Mouse (Mus musculus) stomach, embryonic 14.5 days (tissue): Measurements from ENCODE around the gene Aatk. TPM values are rescaled to one million over a fixed set of nuclear protein-coding genes. Genes with fewer than 3 reads are reported as not detected.
A peak's percentile ranks its signal among the peaks of the same experiment; 100 is the strongest.

Source experiments
- ATAC-seq: fragments of 200-750 bp; cut with Nextera tagmentation; 2 replicates; pipeline ENCODE4 v1.8.0; 2017; ENCODE audit warnings: low read depth, moderate TSS enrichment; ENCODE audit not compliant: insufficient number of reproducible peaks, insufficient read depth, low FRiP score
- H3K27ac ChIP-seq: fragments of 300-500 bp; sonication (generic); 2 replicates; pipeline ENCODE4 v1.5.1; 2014; ENCODE audit warnings: mild to moderate bottlenecking, low read length, moderate library complexity, mixed read lengths
- H3K27me3 ChIP-seq: fragments of 300-500 bp; sonication (generic); 2 replicates; pipeline ENCODE4 v1.6.1; 2014; ENCODE audit warnings: low read length, control low read depth, mixed read lengths; ENCODE audit not compliant: control insufficient read depth, insufficient read depth
- H3K36me3 ChIP-seq: fragments of 300-500 bp; sonication (generic); 2 replicates; pipeline ENCODE4 v1.6.1; 2014; ENCODE audit warnings: mild to moderate bottlenecking, control low read depth, low read length, moderate library complexity, mixed read lengths; ENCODE audit not compliant: control insufficient read depth, insufficient read depth
- H3K4me1 ChIP-seq: fragments of 300-500 bp; sonication (generic); 2 replicates; pipeline ENCODE4 v1.6.1; 2014; ENCODE audit warnings: low read length, control low read depth, mixed read lengths; ENCODE audit not compliant: control insufficient read depth, insufficient read depth
- H3K4me2 ChIP-seq: fragments of 300-500 bp; sonication (generic); replicated peaks from 2 replicates; pipeline ENCODE4 v1.6.1; 2014; ENCODE audit warnings: low read depth, low read length, control low read depth
- H3K4me3 ChIP-seq: fragments of 300-500 bp; sonication (generic); 2 replicates; pipeline ENCODE4 v1.5.1; 2014; ENCODE audit warnings: low read depth, low read length, control low read depth
- H3K9ac ChIP-seq: fragments of 300-500 bp; sonication (generic); replicated peaks from 2 replicates; pipeline ENCODE4 v1.6.1; 2014; ENCODE audit warnings: low read depth, mild to moderate bottlenecking, control low read depth, low read length, moderate library complexity, mixed read lengths
- H3K9me3 ChIP-seq: fragments of 300-500 bp; sonication (generic); 2 replicates; pipeline ENCODE4 v1.6.1; 2016; ENCODE audit warnings: low read depth, low read length, control low read depth; ENCODE audit not compliant: control insufficient read depth
- WGBS: fragments of 180-500 bp; shearing (Covaris S2); extraction: QIAGEN DNeasy Blood & Tissue Kit; methylation state at CpG from one replicate; pipeline ENCODE4 v1.1.7; 2014; 5-methylcytosine and 5-hydroxymethylcytosine counted together
- polyA plus RNA-seq: library from polyadenylated mRNA; unstranded; fragments of >200 nt; fragmentation: Nextera tagmentation; extraction: Ambion mirVana; gene quantifications from 2 replicates; pipeline ENCODE4 v1.2.1, GENCODE M21; 2014

Gene Aatk
- polyA plus RNA-seq, 1 experiment from 2014 or later, result 3.5 TPM

GRCm38 (mm10) chr11:120026941-120027340, 20.0 kb downstream of the Aatk start:
- peaks cover 14% of the 10 kb centered on the region; the same call in 1 of the 2 replicates for H3K4me1 ChIP-seq
- no peak overlapping the region for H3K27ac ChIP-seq
- no peak overlapping the region for H3K9ac ChIP-seq
- no peaks in the 10 kb centered on the region for H3K9me3 ChIP-seq
- no peaks in the 10 kb centered on the region for H3K36me3 ChIP-seq
- no peak overlapping the region for H3K4me2 ChIP-seq
- H3K27me3 ChIP-seq, result no peaks in the 10 kb centered on the region
- H3K4me3 ChIP-seq, result no peak overlapping the region
- 86% methylated on average over 3 of the region's 3 CpGs for WGBS
- ATAC-seq, result no peak

DNA sequence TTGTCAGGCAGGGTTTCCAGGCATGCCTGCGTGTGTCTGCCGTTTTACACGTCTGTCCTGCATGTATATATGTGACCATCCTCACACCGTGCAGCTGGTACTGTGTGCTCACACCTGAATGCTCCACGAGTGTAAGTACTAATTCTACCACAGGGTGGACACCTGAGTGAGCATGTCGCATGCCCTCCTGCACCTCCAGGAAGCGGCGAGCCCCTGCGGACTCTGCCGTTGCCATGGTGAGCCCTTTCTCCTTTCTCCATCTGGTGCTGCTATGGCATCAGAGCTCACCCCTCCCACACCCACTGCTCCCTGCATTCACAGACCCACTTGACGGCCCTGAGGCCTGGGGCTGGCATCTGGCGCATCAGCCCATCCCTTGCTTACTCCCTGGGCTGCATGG, 24.1 kb downstream of the Aatk start:
- Histone ChIP-seq H3K4me3 (no peak overlapping the region), H3K27me3 (no peaks in the 10 kb centered on the region), H3K27ac (no peak overlapping the region), H3K4me1 (no peaks in the 10 kb centered on the region), H3K4me2 (no peak overlapping the region), H3K9ac (no peak overlapping the region), H3K9me3 (no peaks in the 10 kb centered on the region), H3K36me3 (no peaks in the 10 kb centered on the region)
- WGBS, result 67% methylated on average over 12 of the region's 12 CpGs
- no peak for ATAC-seq

GRCm38 (mm10) chr11:120022216-120022615, 24.8 kb downstream of the Aatk start:
- H3K4me1 ChIP-seq, result no peaks in the 10 kb centered on the region
- H3K36me3 ChIP-seq, result no peaks in the 10 kb centered on the region
- H3K4me3 ChIP-seq, result no peak overlapping the region
- H3K27me3 ChIP-seq, result no peaks in the 10 kb centered on the region
- no peak overlapping the region for H3K9ac ChIP-seq
- ATAC-seq, result no peak
- H3K4me2 ChIP-seq, result no peak overlapping the region
- H3K9me3 ChIP-seq, result no peaks in the 10 kb centered on the region
- 58% methylated on average over 8 of the region's 8 CpGs for WGBS
- no peak overlapping the region for H3K27ac ChIP-seq

DNA sequence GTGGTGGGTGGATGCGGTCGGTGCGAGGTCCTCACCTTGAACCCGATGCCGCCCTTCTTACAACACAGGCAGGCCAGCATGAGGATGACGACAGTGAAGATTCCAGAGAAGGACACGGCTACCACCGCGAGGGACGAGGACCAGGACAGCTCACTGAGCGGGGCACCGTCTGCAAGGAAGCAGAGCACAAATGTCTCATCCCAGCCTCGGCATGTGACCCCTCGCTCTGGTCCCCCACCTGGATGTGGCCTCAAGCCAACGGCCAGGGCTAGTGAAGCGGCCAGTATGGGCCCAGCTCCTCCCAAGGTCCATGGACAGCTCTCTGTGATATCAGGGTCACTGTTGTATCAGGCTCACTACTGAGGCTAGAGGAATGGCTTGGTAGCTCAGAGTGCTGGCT, 25.6 kb downstream of the Aatk start:
- Histone ChIP-seq H3K27ac (no peak overlapping the region), H3K9ac (no peak overlapping the region), H3K4me2 (no peak overlapping the region), H3K4me3 (no peak overlapping the region), H3K27me3 (no peaks in the 10 kb centered on the region), H3K9me3 (no peaks in the 10 kb centered on the region), H3K4me1 (no peaks in the 10 kb centered on the region), H3K36me3 (no peaks in the 10 kb centered on the region)
- 88% methylated on average over 16 of the region's 16 CpGs for WGBS
- no peak for ATAC-seq

DNA sequence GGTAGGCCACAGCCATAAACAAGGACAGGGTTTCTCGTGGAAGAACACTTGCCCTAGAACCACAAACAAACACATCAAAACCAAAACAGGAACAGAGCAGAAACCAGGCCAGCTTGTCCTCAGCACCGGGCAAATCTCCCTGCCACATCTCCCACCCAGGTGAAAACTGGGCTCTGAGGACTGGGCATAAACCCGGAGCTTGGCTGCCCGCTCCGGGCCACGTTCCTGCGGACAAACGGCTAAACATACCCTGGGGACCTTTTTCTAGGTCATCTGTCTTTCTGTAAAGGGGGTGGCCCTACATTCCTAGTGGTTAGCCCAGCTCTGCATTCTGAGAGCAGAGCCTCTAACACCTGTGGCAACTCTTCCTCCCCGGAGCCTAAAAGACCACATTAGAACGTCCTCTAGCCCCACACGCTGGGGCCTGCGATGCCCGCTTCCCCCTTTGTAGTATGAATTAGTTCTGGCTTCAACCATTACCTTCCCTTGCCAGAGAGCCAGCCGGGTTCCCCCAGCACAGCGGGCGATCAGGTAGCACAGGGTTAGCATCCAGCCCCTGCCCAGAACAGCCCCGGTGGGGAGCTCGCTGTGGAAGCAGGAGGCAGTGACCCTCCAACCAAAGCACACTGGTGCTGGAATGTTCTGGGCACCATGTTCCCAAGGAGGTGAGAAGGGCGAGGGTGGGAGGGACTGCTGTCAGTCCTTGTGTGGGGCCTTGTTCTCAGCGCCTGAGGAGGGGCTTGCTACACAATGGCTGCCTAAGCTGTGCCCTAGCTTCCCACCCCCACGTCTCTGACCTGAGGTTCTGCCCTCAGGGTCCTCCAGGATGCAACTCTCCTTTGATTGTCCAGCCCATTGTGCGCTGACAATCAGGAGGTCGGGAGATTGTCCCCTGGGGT, 27.2 kb downstream of the Aatk start:
- Histone ChIP-seq H3K4me3 (no peak overlapping the region), H3K4me2 (no peak overlapping the region), H3K4me1 (no peaks in the 10 kb centered on the region), H3K9me3 (no peaks in the 10 kb centered on the region), H3K36me3 (no peaks in the 10 kb centered on the region), H3K9ac (no peak overlapping the region), H3K27ac (no peak overlapping the region), H3K27me3 (no peaks in the 10 kb centered on the region)
- 68% methylated on average over 23 of the region's 23 CpGs for WGBS
- ATAC-seq, result no peak

DNA sequence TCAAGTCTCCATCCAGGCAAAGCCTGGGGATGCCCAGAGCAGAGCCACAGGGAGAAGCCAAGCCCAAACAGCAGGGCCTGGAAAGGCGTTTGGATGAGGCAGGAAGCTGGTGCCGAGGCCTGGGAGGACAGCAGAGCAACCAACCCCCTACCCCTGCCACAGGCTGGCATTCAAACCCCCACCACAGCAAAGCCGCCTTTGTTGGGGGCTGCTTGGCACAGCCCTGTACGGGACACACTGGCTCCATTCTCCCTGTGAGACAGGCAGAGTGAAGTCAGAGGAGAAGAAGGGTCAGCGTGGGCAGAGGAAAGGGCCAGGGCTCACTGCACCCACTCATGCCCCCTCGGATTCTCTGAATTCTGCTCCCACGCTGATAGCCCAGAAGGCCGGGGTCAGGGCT, 30.0 kb downstream of the Aatk start:
- Histone ChIP-seq H3K9ac (no peak overlapping the region), H3K27me3 (no peaks in the 10 kb centered on the region), H3K4me3 (no peak overlapping the region), H3K4me2 (no peak overlapping the region), H3K4me1 (peaks cover 6% of the 10 kb centered on the region; the same call in 1 of the 2 replicates), H3K27ac (no peak overlapping the region), H3K9me3 (no peaks in the 10 kb centered on the region), H3K36me3 (no peaks in the 10 kb centered on the region)
- ATAC-seq, result no peak
- WGBS, result 83% methylated on average over 8 of the region's 8 CpGs

DNA sequence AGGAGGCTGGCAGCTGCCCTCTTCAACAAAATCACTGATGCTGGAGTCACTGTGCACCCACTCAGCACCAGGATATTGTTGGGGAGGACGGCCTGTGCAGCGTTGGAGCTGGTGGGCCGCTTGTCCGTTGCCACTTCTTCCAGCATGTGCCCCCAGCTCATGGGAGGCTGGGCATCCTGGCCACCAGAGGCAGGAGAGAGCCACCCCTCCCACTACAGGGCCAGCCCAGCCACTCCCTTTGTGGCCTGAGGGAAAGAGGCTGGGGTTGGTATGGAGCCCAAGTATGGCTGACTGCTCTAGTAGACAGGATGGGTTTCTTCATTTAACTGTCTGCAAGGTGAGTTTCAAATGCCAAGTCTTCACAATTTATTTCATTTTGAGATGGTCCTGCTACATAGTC, 32.2 kb downstream of the Aatk start:
- no peak overlapping the region for H3K27ac ChIP-seq
- no peak overlapping the region for H3K4me3 ChIP-seq
- no peak for ATAC-seq
- H3K36me3 ChIP-seq, result no peaks in the 10 kb centered on the region
- H3K9me3 ChIP-seq, result no peaks in the 10 kb centered on the region
- H3K4me1 ChIP-seq, result peaks cover 9% of the 10 kb centered on the region; the same call in 1 of the 2 replicates
- H3K9ac ChIP-seq, result no peak overlapping the region
- 92% methylated on average over 4 of the region's 4 CpGs for WGBS
- no peak overlapping the region for H3K4me2 ChIP-seq
- no peaks in the 10 kb centered on the region for H3K27me3 ChIP-seq

DNA sequence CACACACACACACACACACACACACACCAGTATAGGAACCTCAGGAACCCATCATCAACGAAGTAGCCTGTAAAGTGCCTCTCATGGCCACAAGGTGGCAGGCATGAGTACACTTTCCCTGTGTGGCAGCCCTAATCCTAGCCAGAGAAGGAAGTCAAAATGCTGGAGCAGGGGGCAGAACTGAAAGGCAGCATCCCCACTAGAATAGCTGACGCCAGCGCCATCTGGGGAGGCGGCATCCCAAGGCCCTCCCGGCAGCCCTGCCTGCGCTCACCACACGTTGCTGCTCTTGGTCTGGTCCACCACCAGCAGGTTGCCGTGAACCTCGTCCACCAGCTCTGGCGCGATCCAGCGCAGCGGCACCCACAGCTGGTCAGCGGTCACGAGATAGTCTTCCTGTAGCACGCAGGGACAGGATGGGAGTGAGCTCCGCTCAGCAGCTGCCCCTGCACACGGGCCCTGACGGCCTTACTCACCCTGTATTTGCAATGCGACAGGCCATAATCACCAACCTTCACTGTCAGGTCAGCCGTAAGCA, 33.7 kb downstream of the Aatk start:
- peak overlapping the region; percentile 66 for H3K4me2 ChIP-seq
- H3K9ac ChIP-seq, result 0 out of 2 replicates have a peak overlapping the region, but pooled peaks have one; percentile 4
- ATAC-seq, result peak; percentile 66
- peak overlapping the region; percentile 26 for H3K4me3 ChIP-seq
- no peaks in the 10 kb centered on the region for H3K27me3 ChIP-seq
- no peaks in the 10 kb centered on the region for H3K36me3 ChIP-seq
- 9% methylated on average over 21 of the region's 21 CpGs for WGBS
- no peaks in the 10 kb centered on the region for H3K9me3 ChIP-seq
- peaks cover 9% of the 10 kb centered on the region; the same call in 1 of the 2 replicates for H3K4me1 ChIP-seq
- H3K27ac ChIP-seq, result no peak overlapping the region
